Mouse (Mus musculus): ENCODE measurements around the gene Fli1. TPM values are rescaled to one million over a fixed set of nuclear protein-coding genes. Genes with fewer than 3 reads are reported as not detected.

Gene Fli1
- polyA plus RNA-seq, 1 experiment from 2014 or later, result 22.8 TPM

DNA sequence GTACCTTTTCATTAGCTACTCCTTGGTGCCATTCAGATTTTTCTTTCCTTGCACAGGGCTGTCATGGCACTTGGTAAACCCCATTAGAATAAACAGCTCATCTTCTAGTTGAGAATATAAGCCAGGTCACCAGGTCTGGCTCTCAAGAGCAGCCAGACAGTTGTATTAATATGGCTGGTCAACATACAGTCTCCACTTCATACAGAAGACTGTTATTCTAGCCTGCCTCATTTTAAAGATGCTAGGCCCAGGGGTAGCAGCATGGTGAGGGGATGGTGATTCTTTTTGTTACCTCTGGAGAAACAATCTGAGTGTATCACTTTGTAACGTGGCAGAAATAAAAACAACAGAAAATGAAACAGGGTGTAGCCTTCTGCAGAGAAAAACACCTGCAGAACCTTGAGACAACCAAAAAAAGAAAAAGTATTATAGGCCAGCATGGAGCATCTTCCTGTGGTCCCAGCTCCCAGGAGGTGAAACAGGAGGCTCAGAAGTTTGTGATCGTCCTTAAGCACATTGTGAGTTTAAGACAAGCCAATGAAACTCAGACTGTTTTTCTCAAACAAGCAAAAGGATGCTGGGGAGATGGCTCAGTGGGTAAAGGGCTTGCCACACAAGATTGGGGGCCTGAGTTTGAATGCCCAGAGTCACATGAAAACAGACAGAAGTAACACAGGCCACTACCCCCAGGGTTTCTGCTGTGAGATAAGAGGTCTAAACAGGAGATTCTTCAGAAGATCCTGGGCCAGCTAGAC lies 7.3 kb downstream of the Fli1 start:
- no peak overlapping the region for H3K4me2 ChIP-seq (ENCODE audit: low read depth)
- no peak for DNase-seq (ENCODE audit: low spot score)
- H3K27me3 ChIP-seq (ENCODE audit: control insufficient read depth, insufficient read depth, low read length), result peaks cover 9% of the 10 kb centered on the region
- WGBS, result 67% methylated on average over 2 of the region's 2 CpGs
- H3K36me3 ChIP-seq (ENCODE audit: control insufficient read depth, insufficient read depth, low read length), result no peaks in the 10 kb centered on the region
- no peaks in the 10 kb centered on the region for H3K4me1 ChIP-seq (ENCODE audit: control insufficient read depth, insufficient read depth, low read length)
- ATAC-seq (ENCODE audit: insufficient read depth, low FRiP score, low TSS enrichment), result no peak
- no peak overlapping the region for H3K9ac ChIP-seq (ENCODE audit: low read length)
- H3K27ac ChIP-seq (ENCODE audit: low read depth, low read length), result no peak overlapping the region
- no peak overlapping the region for H3K4me3 ChIP-seq (ENCODE audit: low read depth, low read length)
- H3K9me3 ChIP-seq (ENCODE audit: control insufficient read depth, low read length), result no peaks in the 10 kb centered on the region

DNA sequence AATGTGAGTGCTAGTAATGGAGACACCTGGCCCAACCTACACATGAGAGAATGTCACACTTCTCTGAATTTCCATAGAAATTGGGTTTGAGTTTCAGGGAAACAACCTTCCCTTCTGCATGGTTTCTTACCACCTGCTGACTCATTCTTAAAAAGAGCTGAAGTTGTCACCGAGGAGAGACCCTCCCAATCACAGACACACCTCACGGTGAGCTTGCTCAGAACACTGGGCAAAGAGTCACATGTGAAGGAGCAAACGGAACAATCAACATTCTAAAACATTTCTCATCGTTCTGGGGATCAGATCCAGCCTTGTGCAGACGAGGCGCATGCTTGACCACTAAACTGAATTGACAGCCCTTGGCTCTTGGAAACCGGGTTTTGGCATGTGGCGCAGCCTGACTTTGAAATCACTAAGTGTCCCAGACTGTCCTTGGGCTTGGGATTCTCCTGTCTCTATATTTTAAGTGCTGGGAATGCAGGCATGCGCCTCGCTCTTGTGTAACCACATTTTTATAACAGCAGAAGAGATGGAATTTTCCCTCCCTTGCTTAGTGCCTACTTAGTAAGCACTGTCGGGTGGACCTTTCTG lies 8.5 kb downstream of the Fli1 start:
- Histone ChIP-seq H3K4me3 (ENCODE audit: low read depth, low read length) (no peak overlapping the region), H3K4me1 (ENCODE audit: control insufficient read depth, insufficient read depth, low read length) (no peaks in the 10 kb centered on the region), H3K9me3 (ENCODE audit: control insufficient read depth, low read length) (no peaks in the 10 kb centered on the region), H3K9ac (ENCODE audit: low read length) (no peak overlapping the region), H3K36me3 (ENCODE audit: control insufficient read depth, insufficient read depth, low read length) (no peaks in the 10 kb centered on the region), H3K4me2 (ENCODE audit: low read depth) (no peak overlapping the region), H3K27me3 (ENCODE audit: control insufficient read depth, insufficient read depth, low read length) (0 out of 2 replicates have a peak, but pooled peaks cover 2% of the 10 kb centered on the region), H3K27ac (ENCODE audit: low read depth, low read length) (no peak overlapping the region)
- WGBS, result 81% methylated on average over 11 of the region's 11 CpGs
- DNase-seq (ENCODE audit: low spot score) (no peak), ATAC-seq (ENCODE audit: insufficient read depth, low FRiP score, low TSS enrichment) (no peak)

DNA sequence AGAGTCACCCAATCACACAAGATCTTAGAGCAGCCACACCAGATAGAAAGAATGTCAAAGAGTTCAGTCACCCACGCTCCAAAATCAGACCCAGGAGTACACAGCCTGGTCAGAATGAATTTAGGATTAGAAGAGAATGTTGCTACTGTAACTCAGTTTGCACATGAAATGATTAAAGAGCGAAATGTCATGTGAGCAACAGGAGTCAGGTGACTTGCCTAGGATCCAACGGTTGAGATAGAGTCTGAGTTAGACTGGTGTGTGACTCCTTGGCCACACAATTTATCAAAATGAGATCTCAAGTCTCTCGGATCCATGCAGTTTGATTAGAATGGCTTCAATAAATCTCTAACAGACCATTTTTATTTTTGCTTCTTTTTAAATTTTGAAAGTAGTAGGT lies 11.1 kb downstream of the Fli1 start:
- Histone ChIP-seq H3K27me3 (ENCODE audit: control insufficient read depth, insufficient read depth, low read length) (no peaks in the 10 kb centered on the region), H3K36me3 (ENCODE audit: control insufficient read depth, insufficient read depth, low read length) (no peaks in the 10 kb centered on the region), H3K9ac (ENCODE audit: low read length) (no peak overlapping the region), H3K4me2 (ENCODE audit: low read depth) (no peak overlapping the region), H3K27ac (ENCODE audit: low read depth, low read length) (no peak overlapping the region), H3K4me1 (ENCODE audit: control insufficient read depth, insufficient read depth, low read length) (no peaks in the 10 kb centered on the region), H3K9me3 (ENCODE audit: control insufficient read depth, low read length) (no peaks in the 10 kb centered on the region), H3K4me3 (ENCODE audit: low read depth, low read length) (no peak overlapping the region)
- WGBS, result 88% methylated on average over 4 of the region's 4 CpGs
- DNase-seq (ENCODE audit: low spot score) (no peak), ATAC-seq (ENCODE audit: insufficient read depth, low FRiP score, low TSS enrichment) (no peak)

- H3K4me1 ChIP-seq (ENCODE audit: control insufficient read depth, insufficient read depth, low read length), result no peaks in the 10 kb centered on the region
- H3K9me3 ChIP-seq (ENCODE audit: control insufficient read depth, low read length), result no peaks in the 10 kb centered on the region
- no peak overlapping the region for H3K9ac ChIP-seq (ENCODE audit: low read length)
- 78% methylated on average over 1 of the region's 1 CpGs for WGBS
- no peak for DNase-seq (ENCODE audit: low spot score)
- H3K4me2 ChIP-seq (ENCODE audit: low read depth), result no peak overlapping the region
- no peak for ATAC-seq (ENCODE audit: insufficient read depth, low FRiP score, low TSS enrichment)
- no peaks in the 10 kb centered on the region for H3K36me3 ChIP-seq (ENCODE audit: control insufficient read depth, insufficient read depth, low read length)
- H3K27me3 ChIP-seq (ENCODE audit: control insufficient read depth, insufficient read depth, low read length), result no peaks in the 10 kb centered on the region
- H3K4me3 ChIP-seq (ENCODE audit: low read depth, low read length), result no peak overlapping the region
- H3K27ac ChIP-seq (ENCODE audit: low read depth, low read length), result no peak overlapping the region
Observed at GRCm38 (mm10) chr9:32530975-32531374, 11.7 kb downstream of the Fli1 start.

DNA sequence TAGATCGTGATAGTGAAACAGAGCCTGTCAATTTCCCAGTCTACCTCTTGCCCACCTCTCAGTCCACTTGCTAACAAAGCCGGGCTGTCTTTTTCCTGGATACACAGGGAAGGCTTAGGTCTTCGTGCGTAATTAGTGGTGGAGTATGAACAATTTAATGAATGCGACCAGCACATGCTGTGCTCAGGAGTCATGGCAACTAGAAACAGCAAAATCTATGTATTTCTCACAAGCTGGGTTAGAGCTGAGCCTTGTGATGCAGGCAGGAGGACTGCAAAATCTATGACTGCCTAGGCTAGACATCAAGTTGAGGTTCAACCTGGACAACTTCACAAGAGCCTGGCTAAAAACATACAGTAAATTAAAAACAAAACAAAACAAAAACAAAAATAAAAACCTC lies 12.5 kb downstream of the Fli1 start:
- no peak overlapping the region for H3K9ac ChIP-seq (ENCODE audit: low read length)
- H3K4me1 ChIP-seq (ENCODE audit: control insufficient read depth, insufficient read depth, low read length), result no peaks in the 10 kb centered on the region
- ATAC-seq (ENCODE audit: insufficient read depth, low FRiP score, low TSS enrichment) (no peak), DNase-seq (ENCODE audit: low spot score) (no peak)
- no peak overlapping the region for H3K27ac ChIP-seq (ENCODE audit: low read depth, low read length)
- no peak overlapping the region for H3K4me2 ChIP-seq (ENCODE audit: low read depth)
- no peaks in the 10 kb centered on the region for H3K9me3 ChIP-seq (ENCODE audit: control insufficient read depth, low read length)
- H3K4me3 ChIP-seq (ENCODE audit: low read depth, low read length), result no peak overlapping the region
- H3K36me3 ChIP-seq (ENCODE audit: control insufficient read depth, insufficient read depth, low read length), result no peaks in the 10 kb centered on the region
- WGBS, result 80% methylated on average over 5 of the region's 5 CpGs
- no peaks in the 10 kb centered on the region for H3K27me3 ChIP-seq (ENCODE audit: control insufficient read depth, insufficient read depth, low read length)

GRCm38 (mm10) chr9:32529594-32529993 lies 13.1 kb downstream of the Fli1 start:
- ATAC-seq (ENCODE audit: insufficient read depth, low FRiP score, low TSS enrichment), result no peak

GRCm38 (mm10) chr9:32527329-32527728 lies 15.3 kb downstream of the Fli1 start:
- no peak overlapping the region for H3K4me2 ChIP-seq (ENCODE audit: low read depth)
- no peaks in the 10 kb centered on the region for H3K9me3 ChIP-seq (ENCODE audit: control insufficient read depth, low read length)
- H3K4me1 ChIP-seq (ENCODE audit: control insufficient read depth, insufficient read depth, low read length), result no peaks in the 10 kb centered on the region
- H3K27me3 ChIP-seq (ENCODE audit: control insufficient read depth, insufficient read depth, low read length), result no peaks in the 10 kb centered on the region
- H3K4me3 ChIP-seq (ENCODE audit: low read depth, low read length), result no peak overlapping the region
- H3K36me3 ChIP-seq (ENCODE audit: control insufficient read depth, insufficient read depth, low read length), result no peaks in the 10 kb centered on the region
- no peak overlapping the region for H3K9ac ChIP-seq (ENCODE audit: low read length)
- DNase-seq (ENCODE audit: low spot score) (no peak), ATAC-seq (ENCODE audit: insufficient read depth, low FRiP score, low TSS enrichment) (no peak)
- no peak overlapping the region for H3K27ac ChIP-seq (ENCODE audit: low read depth, low read length)
- WGBS, result 94% methylated on average over 7 of the region's 7 CpGs

More at GRCm38 (mm10) chr9:32529594-32529993, 13.1 kb downstream of the Fli1 start:
- H3K27ac ChIP-seq (ENCODE audit: low read depth, low read length), result no peak overlapping the region
- no peaks in the 10 kb centered on the region for H3K9me3 ChIP-seq (ENCODE audit: control insufficient read depth, low read length)
- WGBS, result 89% methylated on average over 5 of the region's 5 CpGs
- H3K4me1 ChIP-seq (ENCODE audit: control insufficient read depth, insufficient read depth, low read length), result no peaks in the 10 kb centered on the region
- no peak for DNase-seq (ENCODE audit: low spot score)
- no peaks in the 10 kb centered on the region for H3K27me3 ChIP-seq (ENCODE audit: control insufficient read depth, insufficient read depth, low read length)
- H3K36me3 ChIP-seq (ENCODE audit: control insufficient read depth, insufficient read depth, low read length), result no peaks in the 10 kb centered on the region
- H3K4me2 ChIP-seq (ENCODE audit: low read depth), result no peak overlapping the region
- H3K9ac ChIP-seq (ENCODE audit: low read length), result no peak overlapping the region
- no peak overlapping the region for H3K4me3 ChIP-seq (ENCODE audit: low read depth, low read length)

DNA sequence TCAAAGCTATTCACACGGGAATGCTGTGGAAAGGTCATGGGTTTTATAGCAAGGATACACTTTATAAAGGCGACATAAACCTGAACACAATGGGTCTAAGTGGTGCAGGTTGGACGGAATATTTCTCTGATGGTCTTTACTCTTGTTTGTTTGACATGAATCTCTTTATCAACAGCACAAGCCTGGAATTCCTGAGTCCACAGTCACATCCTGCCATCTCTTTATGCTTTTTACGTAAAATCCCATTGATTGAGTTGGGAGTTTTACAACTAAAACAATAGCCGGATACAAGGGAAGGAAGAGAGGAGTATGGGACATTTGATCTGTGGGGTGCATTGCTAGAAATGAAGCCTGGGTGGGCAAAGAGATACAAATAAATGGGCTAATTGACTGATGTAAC lies 16.9 kb downstream of the Fli1 start:
- no peaks in the 10 kb centered on the region for H3K4me1 ChIP-seq (ENCODE audit: control insufficient read depth, insufficient read depth, low read length)

More for the DNA sequence above, 16.9 kb downstream of the Fli1 start:
- Histone ChIP-seq H3K36me3 (ENCODE audit: control insufficient read depth, insufficient read depth, low read length) (no peaks in the 10 kb centered on the region), H3K9me3 (ENCODE audit: control insufficient read depth, low read length) (no peaks in the 10 kb centered on the region), H3K9ac (ENCODE audit: low read length) (no peak overlapping the region), H3K27ac (ENCODE audit: low read depth, low read length) (no peak overlapping the region), H3K4me3 (ENCODE audit: low read depth, low read length) (no peak overlapping the region), H3K27me3 (ENCODE audit: control insufficient read depth, insufficient read depth, low read length) (no peaks in the 10 kb centered on the region), H3K4me2 (ENCODE audit: low read depth) (no peak overlapping the region)
- 81% methylated on average over 5 of the region's 5 CpGs for WGBS
- DNase-seq (ENCODE audit: low spot score) (no peak), ATAC-seq (ENCODE audit: insufficient read depth, low FRiP score, low TSS enrichment) (no peak)
